Mouse (Mus musculus) urinary bladder, adult 18-20 months (tissue): ENCODE data around the gene Elavl4.

ENCODE experiments used
- DNase-seq, 2 experiments: peaks; one replicate each; pipeline ENCODE4 v3.0.0; 2022; ENCODE audit warnings: low spot score in 2 of 2, mixed read lengths in 2 of 2

Gene Elavl4

GRCm38 (mm10) chr4:110165217-110165616 lies 186.5 kb downstream of the Elavl4 start:
- no peak for DNase-seq

GRCm38 (mm10) chr4:110161600-110161999 lies 190.1 kb downstream of the Elavl4 start:
- no peak for DNase-seq

- no peak for DNase-seq
These were observed 194.1 kb downstream of the Elavl4 start for GRCm38 (mm10) chr4:110157515-110158159.

- no peak for DNase-seq
These were observed 195.8 kb downstream of the Elavl4 start for GRCm38 (mm10) chr4:110155954-110156353.
